Mouse (Mus musculus) liver, embryonic 13.5 days (tissue): ENCODE measurements around the gene Arsg. TPM values are rescaled to one million over a fixed set of nuclear protein-coding genes. Genes with fewer than 3 reads are reported as not detected.

ENCODE experiments used
- ATAC-seq: fragments of 200-750 bp; cut with Nextera tagmentation; 2 replicates; pipeline ENCODE4 v1.8.0; 2017; ENCODE audit warnings: low read depth, mild to moderate bottlenecking, moderate number of reproducible peaks, moderate library complexity
- DNase-seq: peaks from one replicate; pipeline ENCODE4 v3.0.0; 2022
- H3K27ac ChIP-seq: fragments of 300-500 bp; sonication (generic); 2 replicates; pipeline ENCODE4 v1.5.1; 2015; ENCODE audit warnings: moderate library complexity, mild to moderate bottlenecking, inconsistent platforms
- H3K27me3 ChIP-seq: fragments of 300-500 bp; sonication (generic); 2 replicates; pipeline ENCODE4 v1.6.1; 2015; ENCODE audit warnings: mild to moderate bottlenecking, inconsistent platforms
- H3K36me3 ChIP-seq: fragments of 300-500 bp; sonication (generic); 2 replicates; pipeline ENCODE4 v1.6.1; 2015; ENCODE audit warnings: mild to moderate bottlenecking, inconsistent platforms
- H3K4me1 ChIP-seq: fragments of 300-500 bp; sonication (generic); replicated peaks from 2 replicates; pipeline ENCODE4 v1.6.1; 2015; ENCODE audit warnings: inconsistent platforms
- H3K4me2 ChIP-seq: fragments of 300-500 bp; sonication (generic); 2 replicates; pipeline ENCODE4 v1.6.1; 2015; ENCODE audit warnings: inconsistent platforms, mild to moderate bottlenecking, moderate library complexity
- H3K4me3 ChIP-seq: fragments of 300-500 bp; sonication (generic); replicated peaks from 2 replicates; pipeline ENCODE4 v1.5.1; 2015; ENCODE audit warnings: mild to moderate bottlenecking, inconsistent platforms
- H3K9ac ChIP-seq: fragments of 300-500 bp; sonication (generic); 2 replicates; pipeline ENCODE4 v1.6.1; 2015; ENCODE audit warnings: mild to moderate bottlenecking, inconsistent platforms
- H3K9me3 ChIP-seq: fragments of 300-500 bp; sonication (generic); replicated peaks from 2 replicates; pipeline ENCODE4 v1.6.1; 2016; ENCODE audit warnings: inconsistent platforms
- WGBS: fragments of 180-500 bp; shearing (Covaris S2); methylation state at CpG from one replicate; pipeline ENCODE4 v1.1.7; 2015; ENCODE audit not compliant: insufficient replicate concordance; 5-methylcytosine and 5-hydroxymethylcytosine counted together
- polyA plus RNA-seq: library from polyadenylated mRNA; unstranded; fragments of >200 nt; fragmentation: Nextera tagmentation; extraction: Ambion mirVana; gene quantifications from 2 replicates; pipeline ENCODE4 v1.2.1, GENCODE M21; 2015

The Arsg gene
- 2.8 and 3.2 TPM in 2 replicates for polyA plus RNA-seq

GRCm38 (mm10) chr11:109473171-109474085, at the start of gene Arsg, which contains the start of gene Slc16a6:
Gene Arsg (plus strand): TSS chr11:109473374.
Gene Slc16a6 (minus strand): TSS chr11:109473598.
- Histone ChIP-seq H3K4me2 (peak within 1 kb of the TSS; percentile 96), H3K36me3 (peaks cover 11% of the 10 kb centered on the region), H3K27ac (peak within 1 kb of the TSS; percentile 97), H3K4me1 (peaks cover 77% of the 10 kb centered on the region), H3K9me3 (no peaks in the 10 kb centered on the region), H3K9ac (peak within 1 kb of the TSS; percentile 98), H3K4me3 (peak within 1 kb of the TSS; percentile 86), H3K27me3 (no peaks in the 10 kb centered on the region)
- under 1% methylated on average over 111 of the region's 111 CpGs for WGBS
- DNase-seq (peak; percentile 85), ATAC-seq (peak; percentile 88)

- under 1% methylated on average over 65 of the region's 65 CpGs for whole genome bisulfite sequencing
- DNase-seq (peak; percentile 99), ATAC-seq (peak; percentile 94)
- Histone ChIP-seq H3K9ac (peak within 1 kb of the TSS; percentile 80), H3K36me3 (peaks cover 25% of the 10 kb centered on the region), H3K27ac (peak within 1 kb of the TSS; percentile 90), H3K4me1 (peaks cover 39% of the 10 kb centered on the region), H3K4me3 (peak within 1 kb of the TSS; percentile 79), H3K27me3 (no peaks in the 10 kb centered on the region), H3K4me2 (peak within 1 kb of the TSS; percentile 91), H3K9me3 (peaks cover 4% of the 10 kb centered on the region; the same call in 1 of the 2 replicates)
These were observed 47.5 kb upstream of the Arsg start, which contains the start of gene Amz2 for GRCm38 (mm10) chr11:109425392-109426271. Gene Amz2 (plus strand): TSS chr11:109425946.

GRCm38 (mm10) chr11:109426272-109426586, 46.9 kb upstream of the Arsg start:
- 0% methylated on average over 11 of the region's 11 CpGs for WGBS
- H3K4me1 ChIP-seq = peaks cover 39% of the 10 kb centered on the region
- H3K9me3 ChIP-seq = peaks cover 4% of the 10 kb centered on the region; the same call in 1 of the 2 replicates
- H3K27ac ChIP-seq = peak overlapping the region; percentile 90
- peak overlapping the region; percentile 91 for H3K4me2 ChIP-seq
- H3K27me3 ChIP-seq = no peaks in the 10 kb centered on the region
- H3K4me3 ChIP-seq = peak overlapping the region; percentile 79
- ATAC-seq (no peak), DNase-seq (no peak)
- peak overlapping the region; percentile 80 for H3K9ac ChIP-seq
- H3K36me3 ChIP-seq = peaks cover 31% of the 10 kb centered on the region

GRCm38 (mm10) chr11:109427353-109427752, 45.8 kb upstream of the Arsg start:
- H3K27me3 ChIP-seq = no peaks in the 10 kb centered on the region
- H3K4me2 ChIP-seq = peak overlapping the region; percentile 91
- no peak overlapping the region for H3K4me3 ChIP-seq
- no peak overlapping the region for H3K27ac ChIP-seq
- peaks cover under 1% of the 10 kb centered on the region; the same call in 1 of the 2 replicates for H3K9me3 ChIP-seq
- H3K36me3 ChIP-seq = peaks cover 37% of the 10 kb centered on the region
- no peak for DNase-seq
- peaks cover 39% of the 10 kb centered on the region for H3K4me1 ChIP-seq
- no peak overlapping the region for H3K9ac ChIP-seq
- 92% methylated on average over 5 of the region's 5 CpGs for WGBS
- ATAC-seq = no peak

- no peaks in the 10 kb centered on the region for H3K27me3 ChIP-seq
- no peak overlapping the region for H3K9ac ChIP-seq
- peaks cover 8% of the 10 kb centered on the region for H3K4me1 ChIP-seq
- WGBS = 78% methylated on average over 16 of the region's 16 CpGs
- H3K4me2 ChIP-seq = no peak overlapping the region
- H3K9me3 ChIP-seq = no peaks in the 10 kb centered on the region
- no peak overlapping the region for H3K4me3 ChIP-seq
- H3K36me3 ChIP-seq = peaks cover 67% of the 10 kb centered on the region
- no peak for DNase-seq
- H3K27ac ChIP-seq = no peak overlapping the region
- ATAC-seq = no peak
These were observed 38.9 kb upstream of the Arsg start for GRCm38 (mm10) chr11:109434233-109434798.

- Histone ChIP-seq H3K4me2 (no peak overlapping the region), H3K4me3 (no peak overlapping the region), H3K9me3 (no peaks in the 10 kb centered on the region), H3K27me3 (no peaks in the 10 kb centered on the region), H3K4me1 (peaks cover 26% of the 10 kb centered on the region), H3K9ac (no peak overlapping the region), H3K27ac (no peak overlapping the region), H3K36me3 (peaks cover 44% of the 10 kb centered on the region)
- ATAC-seq (no peak), DNase-seq (no peak)
- 66% methylated on average over 7 of the region's 8 CpGs for WGBS
These were observed 36.3 kb upstream of the Arsg start for GRCm38 (mm10) chr11:109436889-109437288.

- H3K9me3 ChIP-seq = no peaks in the 10 kb centered on the region
- H3K4me3 ChIP-seq = 0 out of 2 replicates have a peak overlapping the region, but pooled peaks have one; percentile 66
- H3K9ac ChIP-seq = peak overlapping the region; percentile 76; the same call in 1 of the 2 replicates
- WGBS = 29% methylated on average over 5 of the region's 5 CpGs
- H3K4me2 ChIP-seq = peak overlapping the region; percentile 89
- ATAC-seq = no peak; the same call in 1 of the 2 replicates
- no peak for DNase-seq
- no peak overlapping the region for H3K27ac ChIP-seq
- H3K36me3 ChIP-seq = peaks cover 32% of the 10 kb centered on the region
- H3K4me1 ChIP-seq = peaks cover 36% of the 10 kb centered on the region
- no peaks in the 10 kb centered on the region for H3K27me3 ChIP-seq
These were observed 34.0 kb upstream of the Arsg start for GRCm38 (mm10) chr11:109439209-109439608.

GRCm38 (mm10) chr11:109439829-109440340, 33.3 kb upstream of the Arsg start:
- Histone ChIP-seq H3K9ac (peak overlapping the region; percentile 76), H3K27ac (peak overlapping the region; percentile 18; the same call in 1 of the 2 replicates), H3K4me1 (peaks cover 43% of the 10 kb centered on the region), H3K4me3 (peak overlapping the region; percentile 66), H3K36me3 (peaks cover 25% of the 10 kb centered on the region), H3K27me3 (no peaks in the 10 kb centered on the region), H3K9me3 (no peaks in the 10 kb centered on the region), H3K4me2 (peak overlapping the region; percentile 89)
- DNase-seq = peak; percentile 54
- ATAC-seq = peak; percentile 78
- WGBS = 2% methylated on average over 32 of the region's 32 CpGs

GRCm38 (mm10) chr11:109440641-109441040, 32.5 kb upstream of the Arsg start:
- Histone ChIP-seq H3K27ac (no peak overlapping the region), H3K36me3 (peaks cover 18% of the 10 kb centered on the region), H3K4me2 (peak overlapping the region; percentile 89), H3K9me3 (no peaks in the 10 kb centered on the region), H3K4me3 (peak overlapping the region; percentile 66), H3K9ac (peak overlapping the region; percentile 76; the same call in 1 of the 2 replicates), H3K4me1 (peaks cover 50% of the 10 kb centered on the region), H3K27me3 (no peaks in the 10 kb centered on the region)
- no peak for DNase-seq
- WGBS = 39% methylated on average over 4 of the region's 4 CpGs
- no peak for ATAC-seq

GRCm38 (mm10) chr11:109441119-109441518, 32.1 kb upstream of the Arsg start:
- H3K27me3 ChIP-seq = no peaks in the 10 kb centered on the region
- no peak for ATAC-seq
- H3K4me3 ChIP-seq = no peak overlapping the region
- peaks cover 54% of the 10 kb centered on the region for H3K4me1 ChIP-seq
- H3K36me3 ChIP-seq = peaks cover 13% of the 10 kb centered on the region
- peak overlapping the region; percentile 89 for H3K4me2 ChIP-seq
- no peaks in the 10 kb centered on the region for H3K9me3 ChIP-seq
- 48% methylated on average over 3 of the region's 3 CpGs for WGBS
- no peak overlapping the region for H3K9ac ChIP-seq
- no peak overlapping the region for H3K27ac ChIP-seq
- peak; percentile 40 for DNase-seq
